Mouse (Mus musculus) limb, embryonic 12.5 days (tissue): Measurements from ENCODE around the gene Lpar2. TPM values are rescaled to one million over a fixed set of nuclear protein-coding genes. Genes with fewer than 3 reads are reported as not detected.

Source experiments
- ATAC-seq: fragments of 200-750 bp; cut with Nextera tagmentation; 2 replicates; pipeline ENCODE4 v1.8.0; 2017; ENCODE audit warnings: low read depth, moderate TSS enrichment; ENCODE audit not compliant: insufficient number of reproducible peaks, insufficient read depth, low FRiP score, low TSS enrichment
- H3K27ac ChIP-seq: fragments of 300-500 bp; sonication (generic); 2 replicates; pipeline ENCODE4 v1.5.1; 2016; ENCODE audit warnings: mild to moderate bottlenecking, moderate library complexity
- H3K27me3 ChIP-seq: fragments of 300-500 bp; sonication (generic); 2 replicates; pipeline ENCODE4 v1.6.1; 2016; ENCODE audit warnings: mild to moderate bottlenecking, moderate library complexity
- H3K36me3 ChIP-seq: fragments of 300-500 bp; sonication (generic); 2 replicates; pipeline ENCODE4 v1.6.1; 2016; ENCODE audit warnings: mild to moderate bottlenecking, moderate library complexity
- H3K4me1 ChIP-seq: fragments of 300-500 bp; sonication (generic); replicated peaks from 2 replicates; pipeline ENCODE4 v1.6.1; 2016
- H3K4me2 ChIP-seq: fragments of 300-500 bp; sonication (generic); 2 replicates; pipeline ENCODE4 v1.6.1; 2016; ENCODE audit warnings: mild to moderate bottlenecking, moderate library complexity
- H3K4me3 ChIP-seq: fragments of 300-500 bp; sonication (generic); replicated peaks from 2 replicates; pipeline ENCODE4 v1.5.1; 2016; ENCODE audit warnings: mild to moderate bottlenecking
- H3K9ac ChIP-seq: fragments of 300-500 bp; sonication (generic); replicated peaks from 2 replicates; pipeline ENCODE4 v1.6.1; 2016; ENCODE audit warnings: mild to moderate bottlenecking, moderate library complexity
- H3K9me3 ChIP-seq: fragments of 300-500 bp; sonication (generic); 2 replicates; pipeline ENCODE4 v1.6.1; 2016; ENCODE audit warnings: mild to moderate bottlenecking, moderate library complexity
- WGBS: fragments of 180-500 bp; shearing (Covaris S2); methylation state at CpG from one replicate; pipeline ENCODE4 v1.1.7; 2016; 5-methylcytosine and 5-hydroxymethylcytosine counted together
- polyA plus RNA-seq: library from polyadenylated mRNA; unstranded; fragments of >200 nt; fragmentation: Nextera tagmentation; extraction: Ambion mirVana; gene quantifications from 2 replicates; pipeline ENCODE4 v1.2.1, GENCODE M21; 2016

The Lpar2 gene
- polyA plus RNA-seq, 1 experiment from 2014 or later: 1.3 TPM

DNA sequence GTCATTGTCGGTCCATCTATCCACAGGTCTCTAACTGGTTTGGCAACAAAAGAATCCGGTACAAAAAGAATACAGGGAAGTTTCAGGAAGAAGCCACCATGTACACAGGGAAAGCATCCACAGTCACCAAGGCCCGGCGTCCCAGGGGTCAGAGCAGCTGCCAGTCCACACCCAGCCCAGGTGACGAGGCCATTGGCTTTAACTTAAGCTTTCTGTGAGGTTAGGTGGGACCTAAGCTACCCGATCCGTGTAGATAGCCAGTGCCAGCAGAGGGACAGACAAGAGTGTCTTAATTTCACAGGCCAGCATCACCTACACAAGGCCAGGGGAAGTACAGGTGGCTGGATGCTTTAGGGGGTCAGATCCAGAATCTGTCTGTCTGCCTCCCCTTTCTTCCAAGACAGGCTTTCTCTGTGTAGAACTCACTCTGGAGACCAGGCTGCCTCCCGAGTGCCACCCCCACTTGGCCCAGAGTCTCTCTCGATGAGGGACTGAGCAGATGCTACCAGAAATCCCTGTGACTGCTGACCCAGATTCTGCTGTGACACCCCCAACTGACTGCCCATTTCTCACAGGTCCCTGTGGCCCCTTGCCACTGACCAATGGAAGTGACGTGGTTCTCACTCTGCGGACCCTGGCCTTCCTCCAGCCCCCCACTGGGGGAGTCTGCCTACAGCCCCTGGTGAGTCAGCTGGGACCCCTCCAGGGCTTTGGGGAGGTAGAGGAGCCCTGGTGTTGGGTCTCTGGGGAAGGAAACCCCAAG is 48.0 kb downstream of the Lpar2 start:
- H3K4me2 ChIP-seq: no peak overlapping the region
- no peak overlapping the region for H3K4me3 ChIP-seq
- H3K9ac ChIP-seq: no peak overlapping the region
- H3K9me3 ChIP-seq: no peaks in the 10 kb centered on the region
- H3K27ac ChIP-seq: no peak overlapping the region
- H3K27me3 ChIP-seq: no peaks in the 10 kb centered on the region; the same call in none of the 2 replicates
- ATAC-seq: no peak
- 84% methylated on average over 11 of the region's 11 CpGs for WGBS
- H3K36me3 ChIP-seq: no peaks in the 10 kb centered on the region
- H3K4me1 ChIP-seq: no peaks in the 10 kb centered on the region

DNA sequence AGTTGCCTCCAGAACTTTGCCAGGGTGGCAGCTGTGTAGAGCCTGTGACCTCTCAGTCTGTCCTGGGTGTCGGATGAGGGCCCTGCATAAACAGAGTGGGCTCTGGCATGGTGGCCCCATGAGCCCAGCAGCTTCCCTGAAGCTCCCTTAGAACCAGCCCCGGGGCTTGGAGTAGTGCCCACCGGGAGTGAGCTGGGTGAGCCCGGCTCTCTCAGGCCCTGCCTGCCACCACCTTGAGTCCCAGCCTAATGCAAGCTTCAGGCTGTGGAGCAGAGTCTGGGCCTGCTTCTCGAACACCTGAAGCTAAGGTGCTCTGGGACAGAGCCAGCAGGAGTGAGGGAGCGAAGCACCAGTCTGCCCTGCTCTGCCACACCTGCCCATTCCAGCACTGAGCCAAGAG is 48.7 kb downstream of the Lpar2 start:
- no peak overlapping the region for H3K4me3 ChIP-seq
- H3K4me1 ChIP-seq: no peaks in the 10 kb centered on the region
- WGBS: 82% methylated on average over 6 of the region's 6 CpGs
- no peak overlapping the region for H3K4me2 ChIP-seq
- no peaks in the 10 kb centered on the region for H3K9me3 ChIP-seq
- H3K36me3 ChIP-seq: no peaks in the 10 kb centered on the region
- H3K27me3 ChIP-seq: peaks cover 1% of the 10 kb centered on the region
- ATAC-seq: 0 out of 2 replicates have a peak, but pooled peaks have one; percentile 22
- no peak overlapping the region for H3K9ac ChIP-seq
- H3K27ac ChIP-seq: no peak overlapping the region

DNA sequence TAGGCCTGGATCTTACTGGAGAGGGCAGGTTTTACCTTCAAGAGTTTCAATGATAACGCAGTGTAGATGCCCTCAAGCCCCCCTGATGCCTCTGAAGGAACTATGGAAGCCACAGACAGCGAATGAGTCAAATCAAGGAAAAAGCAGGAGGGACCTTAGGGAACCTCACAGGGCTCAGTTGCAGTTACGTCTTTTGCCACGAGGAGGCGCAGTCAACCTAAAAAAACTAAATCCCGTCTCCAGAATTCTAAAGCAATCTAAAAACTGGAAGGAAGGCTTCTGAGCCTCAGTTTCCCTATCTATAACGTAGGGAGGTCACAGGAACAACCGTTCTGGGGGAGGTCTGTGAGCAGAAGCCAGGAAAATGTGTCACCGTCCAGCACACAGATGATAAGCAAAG is 51.9 kb downstream of the Lpar2 start:
- H3K27me3 ChIP-seq: peaks cover 34% of the 10 kb centered on the region
- no peak overlapping the region for H3K27ac ChIP-seq
- no peaks in the 10 kb centered on the region for H3K36me3 ChIP-seq
- H3K4me3 ChIP-seq: no peak overlapping the region
- H3K4me1 ChIP-seq: no peaks in the 10 kb centered on the region
- H3K4me2 ChIP-seq: no peak overlapping the region
- no peak overlapping the region for H3K9ac ChIP-seq
- H3K9me3 ChIP-seq: no peaks in the 10 kb centered on the region
- ATAC-seq: no peak
- WGBS: 12% methylated on average over 9 of the region's 9 CpGs

DNA sequence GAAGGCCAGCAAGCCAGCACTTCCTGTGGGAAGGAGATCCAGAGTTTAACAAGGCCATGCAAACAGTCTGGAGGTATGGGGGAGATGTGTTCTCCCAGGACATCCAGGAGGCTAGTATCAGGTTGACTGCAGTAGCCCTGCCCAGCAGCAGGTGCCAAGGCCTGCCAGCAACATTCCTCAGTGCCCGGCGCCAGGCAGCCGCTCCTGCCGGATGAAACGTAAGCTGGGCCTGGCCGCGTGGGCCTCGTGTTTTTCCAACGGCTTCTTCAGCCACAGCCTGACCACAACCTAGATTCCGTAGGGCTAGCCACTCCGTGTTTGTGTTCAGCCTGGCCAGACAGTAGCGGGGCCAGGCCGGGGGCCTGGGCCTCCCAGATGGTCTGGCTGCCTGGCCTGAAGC is 52.4 kb downstream of the Lpar2 start:
- H3K27ac ChIP-seq: no peak overlapping the region
- no peak for ATAC-seq
- no peak overlapping the region for H3K4me3 ChIP-seq
- 84% methylated on average over 13 of the region's 13 CpGs for WGBS
- H3K4me2 ChIP-seq: no peak overlapping the region
- no peaks in the 10 kb centered on the region for H3K9me3 ChIP-seq
- H3K27me3 ChIP-seq: peaks cover 39% of the 10 kb centered on the region
- H3K9ac ChIP-seq: no peak overlapping the region
- H3K4me1 ChIP-seq: no peaks in the 10 kb centered on the region
- no peaks in the 10 kb centered on the region for H3K36me3 ChIP-seq

DNA sequence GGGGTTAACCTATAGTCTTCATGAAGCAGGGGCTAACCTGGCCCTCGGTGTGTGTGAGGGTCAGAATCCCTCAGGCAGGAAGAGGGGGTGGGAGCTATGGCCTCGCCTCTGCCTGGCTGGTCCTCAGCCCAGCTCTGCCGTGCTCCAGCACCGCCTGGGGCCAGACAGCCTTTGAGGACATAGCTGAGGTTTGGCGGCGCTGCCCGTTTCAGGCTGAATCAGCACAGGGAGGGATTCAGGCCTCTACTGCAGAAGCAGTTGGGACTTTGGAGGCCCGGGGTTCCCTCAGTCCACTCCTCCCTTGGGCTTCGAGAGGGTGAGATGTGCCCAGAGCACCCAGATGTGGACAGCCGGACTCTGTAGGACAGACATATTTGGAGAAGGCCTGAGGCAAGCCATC is 53.9 kb downstream of the Lpar2 start:
- peaks cover 53% of the 10 kb centered on the region for H3K27me3 ChIP-seq
- no peaks in the 10 kb centered on the region for H3K36me3 ChIP-seq
- 48% methylated on average over 10 of the region's 10 CpGs for WGBS
- no peak overlapping the region for H3K4me3 ChIP-seq
- no peak overlapping the region for H3K4me2 ChIP-seq
- no peak overlapping the region for H3K9ac ChIP-seq
- H3K27ac ChIP-seq: no peak overlapping the region
- ATAC-seq: no peak
- no peaks in the 10 kb centered on the region for H3K9me3 ChIP-seq
- peaks cover 3% of the 10 kb centered on the region for H3K4me1 ChIP-seq

DNA sequence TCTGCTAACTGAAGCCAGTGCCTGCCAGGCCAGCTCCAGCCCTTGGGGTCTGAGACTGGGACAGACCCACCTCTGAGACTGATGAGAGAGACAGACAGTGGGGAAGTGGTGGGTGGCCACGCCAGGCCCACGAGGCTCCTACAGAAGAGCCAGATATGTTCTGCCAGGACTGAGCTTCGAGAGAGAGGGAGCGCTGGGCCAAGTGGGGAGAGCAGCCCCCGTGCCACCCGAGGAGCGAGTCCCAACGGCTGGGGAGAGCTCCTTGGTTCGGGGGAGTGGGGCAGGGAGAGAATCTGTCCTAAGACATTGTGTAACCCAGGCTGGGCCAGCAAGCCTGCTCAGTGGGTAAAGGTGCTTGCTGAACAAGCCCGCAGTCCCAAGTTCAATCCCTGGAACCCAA is 54.7 kb downstream of the Lpar2 start:
- ATAC-seq: no peak
- H3K36me3 ChIP-seq: no peaks in the 10 kb centered on the region
- H3K4me2 ChIP-seq: no peak overlapping the region
- no peak overlapping the region for H3K27ac ChIP-seq
- peaks cover 62% of the 10 kb centered on the region for H3K27me3 ChIP-seq
- H3K4me3 ChIP-seq: no peak overlapping the region
- no peak overlapping the region for H3K9ac ChIP-seq
- H3K4me1 ChIP-seq: peaks cover 12% of the 10 kb centered on the region
- H3K9me3 ChIP-seq: no peaks in the 10 kb centered on the region
- 80% methylated on average over 10 of the region's 10 CpGs for WGBS

DNA sequence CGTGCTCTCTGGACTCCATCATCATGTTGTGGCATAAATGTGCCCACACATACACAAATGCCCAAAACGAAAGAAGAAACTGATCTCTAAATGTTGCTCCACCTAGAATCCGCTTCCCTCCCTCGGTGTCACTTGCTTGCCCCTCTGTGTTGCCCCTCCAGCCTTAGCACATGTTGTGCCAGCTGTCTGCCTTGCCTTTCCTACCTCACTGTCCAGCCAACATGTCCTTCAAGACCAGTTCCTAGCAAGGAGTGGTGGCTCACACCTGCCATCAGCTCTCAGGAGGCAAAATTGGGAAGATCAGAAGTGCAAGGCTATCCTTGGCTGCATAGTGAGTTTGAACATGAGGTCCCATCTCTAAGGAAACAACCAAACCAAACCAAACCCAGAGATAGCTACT is 55.2 kb downstream of the Lpar2 start:
- H3K9me3 ChIP-seq: no peaks in the 10 kb centered on the region
- no peak overlapping the region for H3K4me3 ChIP-seq
- peaks cover 66% of the 10 kb centered on the region for H3K27me3 ChIP-seq
- no peak overlapping the region for H3K27ac ChIP-seq
- WGBS: 88% methylated on average over 4 of the region's 4 CpGs
- ATAC-seq: no peak
- H3K4me1 ChIP-seq: peaks cover 14% of the 10 kb centered on the region
- no peaks in the 10 kb centered on the region for H3K36me3 ChIP-seq
- no peak overlapping the region for H3K4me2 ChIP-seq
- no peak overlapping the region for H3K9ac ChIP-seq

DNA sequence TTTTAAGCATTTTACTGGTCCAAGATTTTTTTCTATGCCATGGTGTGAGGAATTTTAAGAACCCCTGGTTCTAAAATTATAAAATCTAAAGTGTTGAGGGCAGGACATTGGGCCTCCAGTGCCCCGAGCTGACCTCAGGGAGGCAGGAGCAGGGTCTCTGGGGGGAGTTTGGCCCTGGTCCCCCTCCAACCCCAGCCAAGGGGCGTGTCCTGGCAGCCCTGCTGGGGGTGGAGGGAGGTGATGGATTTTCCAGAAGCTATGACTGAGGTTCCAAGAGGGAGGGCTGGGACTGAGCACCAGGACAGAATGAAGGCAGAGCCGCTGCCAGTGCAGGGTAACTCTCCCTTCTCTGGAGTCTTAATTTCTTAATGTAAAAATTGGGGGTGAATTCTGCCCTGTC is 55.8 kb downstream of the Lpar2 start:
- Histone ChIP-seq H3K36me3 (no peaks in the 10 kb centered on the region), H3K27me3 (peaks cover 72% of the 10 kb centered on the region)

DNA sequence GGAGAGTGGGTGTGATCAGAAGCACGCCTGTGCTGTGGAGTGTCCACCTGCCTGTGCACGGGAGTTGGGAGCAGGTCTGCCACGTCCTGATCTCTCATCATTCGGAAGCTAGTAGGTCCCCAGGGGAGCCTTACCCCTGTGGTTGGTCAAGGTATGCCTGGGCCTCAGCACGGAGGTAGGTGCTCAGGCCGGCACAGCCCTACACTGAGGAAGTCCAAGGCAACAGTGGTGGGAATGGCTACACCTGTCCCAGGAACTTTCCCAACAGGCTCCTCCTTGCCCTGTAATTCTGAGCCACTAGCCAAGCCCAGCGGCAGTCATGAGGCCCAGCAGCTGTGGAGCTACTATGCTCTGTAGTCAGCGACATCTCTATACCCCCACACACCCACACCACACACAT is 57.4 kb downstream of the Lpar2 start:
- no peaks in the 10 kb centered on the region for H3K36me3 ChIP-seq
- H3K27ac ChIP-seq: no peak overlapping the region
- no peak overlapping the region for H3K9ac ChIP-seq
- no peak overlapping the region for H3K4me3 ChIP-seq
- H3K4me1 ChIP-seq: peaks cover 14% of the 10 kb centered on the region
- no peak overlapping the region for H3K4me2 ChIP-seq
- no peaks in the 10 kb centered on the region for H3K9me3 ChIP-seq
- H3K27me3 ChIP-seq: peaks cover 89% of the 10 kb centered on the region
- 58% methylated on average over 8 of the region's 8 CpGs for WGBS
- no peak for ATAC-seq

More for the DNA sequence above, 55.8 kb downstream of the Lpar2 start:
- WGBS: 62% methylated on average over 3 of the region's 3 CpGs
- Histone ChIP-seq H3K4me1 (peaks cover 14% of the 10 kb centered on the region), H3K4me3 (no peak overlapping the region), H3K27ac (no peak overlapping the region), H3K4me2 (no peak overlapping the region), H3K9me3 (no peaks in the 10 kb centered on the region), H3K9ac (no peak overlapping the region)
- ATAC-seq: no peak

Other genes with a start within 250 kb of the Lpar2 start
- gene Zfp868, start 196.9 kb upstream of the Lpar2 start, polyA plus RNA-seq: 30.7 and 31.1 TPM in 2 replicates
- 2.9 and 3.6 TPM in 2 replicates for gene Zfp964, start 167.9 kb upstream of the Lpar2 start, polyA plus RNA-seq
- gene Zfp869, start 111.7 kb upstream of the Lpar2 start, polyA plus RNA-seq: 32.0 and 32.2 TPM in 2 replicates
- 5.9 and 7.2 TPM in 2 replicates for gene Zfp963, start 72.5 kb upstream of the Lpar2 start, polyA plus RNA-seq
- gene Gm20422, start 47.5 kb upstream of the Lpar2 start, polyA plus RNA-seq: not detected in 2 replicates
- gene Atp13a1, start 31.3 kb upstream of the Lpar2 start, polyA plus RNA-seq: 53.3 and 57.7 TPM in 2 replicates
- gene Zfp866, start 31.3 kb upstream of the Lpar2 start, polyA plus RNA-seq: 38.1 and 40.3 TPM in 2 replicates
- gene Gmip, start 13.8 kb upstream of the Lpar2 start, polyA plus RNA-seq: 5.8 and 7.5 TPM in 2 replicates
- 7.5 and 10.0 TPM in 2 replicates for gene Pbx4, start 10.1 kb downstream of the Lpar2 start, polyA plus RNA-seq
- 0.78 and 0.79 TPM in 2 replicates for gene Cilp2, start 65.3 kb downstream of the Lpar2 start, polyA plus RNA-seq
- gene Tssk6, start 79.8 kb downstream of the Lpar2 start, polyA plus RNA-seq: 6.2 and 7.3 TPM in 2 replicates
- 171 and 172 TPM in 2 replicates for gene Ndufa13, start 80.1 kb downstream of the Lpar2 start, polyA plus RNA-seq
- 6.0 and 7.4 TPM in 2 replicates for gene Yjefn3, start 80.3 kb downstream of the Lpar2 start, polyA plus RNA-seq
- 51.3 and 68.4 TPM in 2 replicates for gene Gatad2a, start 174.0 kb downstream of the Lpar2 start, polyA plus RNA-seq
- gene Mau2, start 220.3 kb downstream of the Lpar2 start, polyA plus RNA-seq: 62.7 and 65.3 TPM in 2 replicates
- gene Sugp1, start 220.4 kb downstream of the Lpar2 start, polyA plus RNA-seq: 55.9 and 58.9 TPM in 2 replicates